Mouse (Mus musculus) embryonic fibroblast, embryonic 13.5 days (primary cell): Measurements from ENCODE around the gene Kcnh3.

Experiments
- CTCF ChIP-seq: IDR thresholded peaks from 2 replicates; pipeline ENCODE4 v1.5.1; 2011; ENCODE audit warnings: mild to moderate bottlenecking, control low read depth, low read length, moderate library complexity, borderline replicate concordance; ENCODE audit not compliant: insufficient read depth
- POLR2A ChIP-seq: IDR thresholded peaks from 2 replicates; pipeline ENCODE4 v1.6.1; 2011; ENCODE audit warnings: low read depth, mild to moderate bottlenecking, control low read depth, low read length, moderate library complexity

DNA sequence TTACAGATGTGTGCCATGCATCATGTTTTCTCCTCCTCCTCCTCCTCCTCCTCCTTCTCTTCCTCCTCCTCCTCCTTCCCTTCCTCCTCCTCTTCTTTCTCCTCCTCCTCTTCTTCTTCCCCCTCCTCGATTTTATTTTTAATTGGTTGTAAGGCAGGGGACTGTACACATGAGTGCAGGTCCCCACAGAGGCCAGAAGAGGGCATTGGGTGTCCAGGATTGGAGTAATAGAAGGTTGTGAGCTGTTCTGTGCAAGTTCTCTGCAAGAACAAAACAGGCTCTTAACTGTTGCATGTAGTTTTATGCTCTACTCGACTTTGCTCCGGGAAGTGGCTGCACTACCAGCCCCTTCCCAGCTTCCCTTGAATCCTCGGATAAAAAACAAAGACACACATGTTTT is 15.5 kb downstream of the Kcnh3 start:
- no peak for TF ChIP-seq CTCF
- TF ChIP-seq POLR2A = no peak
